Mouse (Mus musculus) right cerebral cortex, adult 2 months (tissue): ENCODE results near the gene Tmem234.
A peak's percentile ranks its signal among the peaks of the same experiment; 100 is the strongest.
"Not testable (repeated sequence)": the region's sequence is repeated elsewhere in the genome, so short reads cannot be mapped to it uniquely, and the experiment has no call there.

ENCODE experiments used
- DNase-seq, 2 experiments: peaks; one replicate each; pipeline ENCODE4 v3.0.0; 2021 to 2022; ENCODE audit warnings: low spot score in 2 of 2

Gene Tmem234

GRCm38 (mm10) chr4:129600233-129601158, at the start of gene Tmem234, which contains the start of gene Eif3i:
TSS of gene Tmem234 (plus strand) at chr4:129600668.
TSS of gene Eif3i (minus strand) at chr4:129600648.
- DNase-seq: peak; percentile 80 to 83

GRCm38 (mm10) chr4:129554512-129554911, 46.0 kb upstream of the Tmem234 start:
- DNase-seq: not testable (repeated sequence)

DNA sequence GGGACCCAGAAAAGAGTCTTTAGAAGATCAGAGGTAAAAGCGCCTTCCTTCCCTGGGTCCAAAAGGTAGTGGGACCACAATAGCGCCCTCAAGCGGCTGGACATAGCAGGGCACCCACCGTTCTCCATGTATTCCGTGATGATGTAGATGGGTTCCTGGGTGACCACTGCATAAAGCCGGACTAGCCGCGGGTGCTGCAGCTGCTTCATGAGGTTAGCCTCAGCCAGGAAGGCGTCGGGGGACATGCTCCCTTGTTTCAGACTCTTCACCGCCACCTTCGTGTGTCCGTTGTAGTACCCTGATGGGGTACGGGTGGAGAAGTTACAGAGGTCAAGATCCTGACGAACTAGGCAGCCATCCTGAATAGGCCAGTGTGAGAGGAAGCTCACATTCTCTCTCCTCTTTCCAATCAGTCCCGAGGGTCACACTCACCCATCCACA, 45.0 kb upstream of the Tmem234 start:
- DNase-seq: peak; percentile 31 to 56

DNA sequence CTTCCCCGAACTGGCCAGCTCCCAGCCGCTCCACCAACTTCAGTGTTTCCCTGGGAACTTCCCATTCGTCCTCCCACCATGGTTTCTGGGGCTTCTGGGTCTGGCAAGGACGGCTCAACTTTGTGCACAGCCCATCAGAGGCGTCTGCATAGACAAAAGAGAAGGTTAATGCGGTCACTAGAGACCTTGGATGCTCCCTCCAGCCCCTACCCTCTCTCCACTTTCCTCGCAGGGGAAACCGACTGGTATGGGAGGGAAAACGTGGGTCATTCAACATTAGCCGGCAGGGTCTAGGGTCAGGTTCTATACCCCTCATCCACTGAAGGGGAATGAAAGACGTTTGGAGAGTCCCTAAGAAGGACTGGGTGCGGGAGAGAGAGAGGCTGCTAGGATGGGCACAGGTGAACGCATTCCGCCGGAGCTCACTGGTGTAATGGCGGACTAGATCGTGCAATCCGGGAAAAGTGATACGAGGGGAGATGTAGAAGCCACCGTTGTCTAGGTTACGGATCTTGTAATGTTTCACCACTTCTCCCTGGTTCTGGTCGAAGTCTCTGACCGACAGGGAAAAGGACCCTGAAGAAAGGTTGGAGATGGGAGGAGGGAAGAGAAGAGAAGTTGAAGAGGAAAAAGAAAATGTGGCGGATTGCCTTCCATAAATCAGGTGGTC, 44.5 kb upstream of the Tmem234 start:
- no peak for DNase-seq

- DNase-seq: peak; percentile 69 to 74
Measured at GRCm38 (mm10) chr4:129556532-129557223, 43.8 kb upstream of the Tmem234 start.

- no peak for DNase-seq
Measured at GRCm38 (mm10) chr4:129557256-129557808, 43.1 kb upstream of the Tmem234 start.

DNA sequence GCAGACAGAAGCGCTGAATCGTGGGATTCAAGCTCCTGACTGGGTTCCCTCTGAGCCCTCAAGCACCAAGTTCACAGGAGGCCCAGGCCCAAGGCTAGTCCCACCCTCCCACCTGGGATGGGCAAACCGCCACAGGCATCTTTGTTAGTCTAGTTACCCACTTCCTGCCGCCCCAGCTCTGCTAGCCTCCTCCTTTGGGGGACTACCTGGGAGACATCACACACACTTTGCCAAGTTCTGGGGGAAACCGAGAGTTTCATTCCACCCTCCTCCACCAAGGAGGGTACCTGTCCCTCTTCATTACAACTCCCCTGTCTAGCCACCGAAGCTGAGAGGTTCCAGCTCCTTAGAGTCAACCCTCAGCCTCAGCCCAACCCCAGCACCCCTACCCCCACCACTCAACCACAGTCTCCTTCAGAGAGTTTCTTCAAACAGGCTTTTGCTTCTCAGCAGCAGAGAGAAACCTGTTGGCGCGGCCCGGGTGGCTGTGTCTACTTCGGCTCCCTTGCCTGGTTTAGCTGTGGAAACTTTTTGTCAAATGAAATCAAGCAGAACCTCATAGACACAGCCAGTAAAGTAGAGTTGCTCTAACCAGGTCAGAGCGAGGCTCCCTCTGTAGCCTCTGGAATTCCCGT, 42.0 kb upstream of the Tmem234 start:
- no peak for DNase-seq

GRCm38 (mm10) chr4:129561184-129561583, 39.3 kb upstream of the Tmem234 start:
- no peak for DNase-seq

DNA sequence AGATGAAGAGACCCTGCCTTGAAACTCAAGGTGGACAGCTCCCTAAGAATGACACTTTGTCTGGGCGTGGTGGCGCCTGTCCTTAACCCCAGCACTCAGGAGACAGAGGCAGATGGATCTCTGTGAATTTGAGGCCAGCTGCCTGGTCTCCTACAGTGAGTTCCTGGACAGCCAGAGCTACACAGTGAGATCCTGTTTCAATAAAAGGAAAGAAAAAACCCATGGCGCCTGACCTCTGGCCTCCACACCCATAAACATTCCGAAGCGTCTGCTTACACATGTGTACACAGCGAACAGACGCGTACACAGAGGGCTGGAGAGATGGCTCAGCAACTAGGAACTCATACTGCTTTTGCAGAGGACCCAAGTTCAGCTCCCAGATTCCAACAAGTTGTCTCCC, 36.8 kb upstream of the Tmem234 start:
- no peak for DNase-seq

DNA sequence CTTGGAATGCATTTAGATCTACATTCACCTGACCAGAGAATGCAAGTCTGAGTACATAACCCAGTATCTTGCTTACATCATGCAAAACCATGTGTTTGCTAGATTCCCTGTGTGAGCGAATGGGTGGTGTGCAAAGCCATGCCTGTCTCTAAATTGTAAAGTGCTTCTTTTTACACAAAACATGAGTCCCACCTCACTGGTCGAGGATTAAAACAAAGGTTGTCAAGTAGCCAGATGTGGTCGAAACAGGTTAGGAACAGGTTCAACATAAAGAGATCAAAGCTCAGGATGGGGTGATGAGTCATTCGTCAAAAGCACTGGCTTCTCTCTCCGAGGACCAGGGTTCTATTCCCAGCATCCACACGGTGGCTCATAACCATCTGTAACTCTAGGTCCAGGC, 35.3 kb upstream of the Tmem234 start:
- DNase-seq: no peak

DNA sequence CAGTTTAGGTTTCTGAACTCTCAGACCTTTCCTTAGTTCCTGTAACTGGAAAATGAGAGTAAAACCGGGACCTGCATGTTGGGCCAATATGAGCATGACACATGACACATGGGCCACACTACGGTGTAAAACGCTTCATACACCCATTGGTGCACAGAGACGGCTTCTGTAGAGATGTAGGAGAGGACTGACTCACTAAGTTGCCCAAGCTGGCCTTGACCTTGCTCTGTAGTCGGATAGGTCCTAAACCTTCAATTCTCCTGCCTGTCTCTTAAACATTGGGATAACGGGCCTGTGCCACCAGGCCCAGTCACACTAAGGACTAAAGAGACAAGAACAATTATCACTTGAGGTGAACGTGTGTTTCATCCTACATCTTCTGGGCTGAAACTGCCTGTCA, 32.1 kb upstream of the Tmem234 start:
- DNase-seq: no peak

DNA sequence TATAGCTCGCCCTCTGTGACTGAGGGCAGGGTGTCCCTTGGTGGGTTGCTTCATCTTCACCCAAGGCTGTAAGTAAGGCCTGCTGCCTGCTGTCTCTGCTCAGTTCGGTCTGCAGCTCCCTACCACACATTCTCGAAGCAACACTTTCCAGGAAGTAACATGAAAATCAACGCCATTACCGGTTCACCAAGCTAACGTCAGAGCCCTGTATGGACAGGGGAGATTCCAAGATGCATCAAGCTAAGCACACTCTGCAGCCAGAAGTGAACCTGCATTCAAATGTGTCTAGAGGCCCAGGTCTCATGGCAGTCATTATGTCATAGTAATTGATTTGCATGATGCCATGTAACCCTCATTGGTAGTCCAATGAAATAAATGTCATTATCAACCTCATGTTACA, 30.4 kb upstream of the Tmem234 start:
- DNase-seq: no peak

GRCm38 (mm10) chr4:129571551-129572084, 28.9 kb upstream of the Tmem234 start:
- DNase-seq: no peak

GRCm38 (mm10) chr4:129572236-129573092, 28.0 kb upstream of the Tmem234 start:
- no peak for DNase-seq

- no peak for DNase-seq
Measured at GRCm38 (mm10) chr4:129573093-129573370, 27.4 kb upstream of the Tmem234 start.

GRCm38 (mm10) chr4:129573430-129573829, 27.0 kb upstream of the Tmem234 start, which contains the start of gene Lck:
TSS of gene Lck (minus strand) at chr4:129573641.
- no peak for DNase-seq

DNA sequence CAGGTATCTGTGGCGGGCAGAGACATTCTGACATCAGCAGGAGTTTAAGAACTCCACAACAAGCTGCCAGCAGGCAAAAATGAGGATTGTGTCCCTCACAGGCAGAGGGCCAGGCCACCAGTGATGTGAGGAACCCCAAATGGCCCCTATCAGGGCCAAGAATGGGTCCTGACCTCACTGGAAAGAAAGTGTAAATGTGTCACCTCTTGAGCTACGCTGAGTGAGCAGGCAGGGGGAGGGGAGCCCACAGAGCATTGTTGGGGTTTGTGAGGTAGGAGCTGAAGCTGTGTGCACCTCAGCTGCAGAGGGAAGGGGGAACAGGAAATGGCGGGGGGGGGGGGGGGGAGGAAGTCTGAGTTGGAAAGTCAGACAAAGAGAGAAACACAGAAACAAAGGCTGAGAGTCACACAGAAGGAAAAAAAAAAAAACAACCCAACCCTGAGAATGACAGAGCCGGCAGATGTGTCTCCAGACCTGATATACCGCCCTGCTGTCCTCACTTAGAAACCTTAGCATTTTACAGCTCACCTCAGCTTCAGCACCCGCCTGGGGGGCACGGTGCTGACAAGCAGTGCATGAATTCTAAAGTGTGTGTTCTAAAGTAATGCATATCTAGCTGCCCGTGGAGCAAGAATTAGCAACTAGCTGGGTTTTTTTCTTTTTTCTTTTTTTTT, 25.2 kb upstream of the Tmem234 start:
- no peak for DNase-seq

DNA sequence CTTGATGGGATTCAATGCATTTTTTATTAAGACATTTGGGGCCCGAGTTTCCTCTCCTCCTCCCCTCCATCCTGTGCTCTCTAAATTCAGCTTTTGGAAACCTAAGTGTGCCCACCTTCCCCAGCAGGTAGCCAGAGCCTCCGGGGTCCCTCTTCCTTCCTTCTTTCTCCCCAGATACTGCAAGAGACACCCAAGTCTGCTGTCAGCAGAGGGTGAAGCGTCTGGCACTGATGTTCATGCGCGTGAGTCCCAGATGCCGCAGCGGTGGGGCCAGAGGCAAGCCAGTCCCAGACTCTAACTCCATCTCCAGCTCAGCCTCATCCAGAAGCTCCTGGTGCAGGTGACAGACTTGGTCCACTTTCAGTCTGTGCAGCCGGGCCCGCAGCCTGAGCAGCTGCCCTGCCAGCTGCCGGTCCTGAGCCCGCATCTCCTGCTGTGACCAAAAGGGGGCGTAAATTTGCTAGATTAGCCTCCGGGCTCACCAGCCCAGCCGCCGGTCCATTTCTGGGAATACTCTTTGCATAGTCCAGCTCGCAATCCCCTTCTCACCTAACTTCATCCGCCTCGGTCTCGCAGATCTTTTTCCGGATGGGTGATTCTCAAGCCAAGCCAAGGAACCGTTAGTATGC, 23.5 kb upstream of the Tmem234 start:
- peak; percentile 44 to 46 for DNase-seq

DNA sequence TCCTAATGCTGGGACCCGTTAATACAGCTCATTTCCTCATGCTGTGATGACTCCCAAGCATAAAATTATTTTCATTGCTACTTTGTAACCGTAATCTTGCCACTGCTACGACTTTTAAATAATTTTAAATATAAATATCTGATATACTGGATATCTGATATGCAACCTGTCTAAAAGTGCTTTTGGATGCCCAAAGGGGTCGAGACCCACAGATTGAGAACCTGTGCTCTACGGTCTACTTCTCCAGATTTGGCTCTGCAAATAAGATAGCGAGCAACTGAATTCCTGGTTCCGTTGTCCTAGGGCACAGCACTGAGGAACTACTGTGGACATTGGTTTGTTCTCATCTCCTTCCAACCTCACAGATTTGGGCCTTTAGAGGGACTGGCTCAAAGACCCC, 22.8 kb upstream of the Tmem234 start:
- DNase-seq: no peak
